Mouse (Mus musculus): ENCODE results near the gene Rnf17. TPM values are rescaled to one million over a fixed set of nuclear protein-coding genes. Genes with fewer than 3 reads are reported as not detected.

Rnf17 gene
- total RNA-seq, 4 experiments from 2014 or later: 0.09 to 0.32 (median 0.29) TPM; not detected in 1

GRCm38 (mm10) chr14:56506743-56507142 is 104.4 kb downstream of the Rnf17 start:
- DNase-seq (ENCODE audit: low spot score in 2 of 2): no peak

GRCm38 (mm10) chr14:56512084-56512483 is 109.7 kb downstream of the Rnf17 start:
- DNase-seq (ENCODE audit: low spot score in 2 of 2): no peak

- no peak for DNase-seq (ENCODE audit: low spot score in 2 of 2)
These were observed 112.4 kb downstream of the Rnf17 start for GRCm38 (mm10) chr14:56514775-56515174.

GRCm38 (mm10) chr14:56530788-56531187 is 128.4 kb downstream of the Rnf17 start:
- DNase-seq (ENCODE audit: low spot score in 2 of 2): no peak

- DNase-seq (ENCODE audit: low spot score in 2 of 2): no peak
These were observed 142.6 kb downstream of the Rnf17 start for GRCm38 (mm10) chr14:56544946-56545345.

- no peak for DNase-seq (ENCODE audit: low spot score in 2 of 2)
These were observed 143.1 kb downstream of the Rnf17 start for GRCm38 (mm10) chr14:56545491-56545890.

GRCm38 (mm10) chr14:56550960-56551359 is 148.6 kb downstream of the Rnf17 start:
- DNase-seq (ENCODE audit: low spot score in 2 of 2): no peak

GRCm38 (mm10) chr14:56552924-56553323 is 150.5 kb downstream of the Rnf17 start:
- DNase-seq (ENCODE audit: low spot score in 2 of 2): no peak

- no peak for DNase-seq (ENCODE audit: low spot score in 2 of 2)
These were observed 150.9 kb downstream of the Rnf17 start for GRCm38 (mm10) chr14:56553331-56553730.

GRCm38 (mm10) chr14:56554716-56555115 is 152.3 kb downstream of the Rnf17 start:
- no peak for DNase-seq (ENCODE audit: low spot score in 2 of 2)

GRCm38 (mm10) chr14:56559134-56559533 is 156.8 kb downstream of the Rnf17 start:
- no peak for DNase-seq (ENCODE audit: low spot score in 2 of 2)

GRCm38 (mm10) chr14:56567476-56567875 is 165.1 kb downstream of the Rnf17 start:
- DNase-seq (ENCODE audit: low spot score in 2 of 2): no peak

GRCm38 (mm10) chr14:56569041-56569440 is 166.7 kb downstream of the Rnf17 start:
- no peak for DNase-seq (ENCODE audit: low spot score in 2 of 2)

- DNase-seq (ENCODE audit: low spot score in 2 of 2): peak; percentile 93 to 96
These were observed 169.1 kb downstream of the Rnf17 start for GRCm38 (mm10) chr14:56571310-56572093.

- DNase-seq (ENCODE audit: low spot score in 2 of 2): no peak
These were observed 170.2 kb downstream of the Rnf17 start for GRCm38 (mm10) chr14:56572546-56572945.

Other genes with a start within 250 kb of the Rnf17 start
- not detected for gene Gzmg, start 243.0 kb upstream of the Rnf17 start, total RNA-seq (2022)
- gene Gzmn, start 228.0 kb upstream of the Rnf17 start, total RNA-seq (2022): not detected
- gene Gzmf, start 191.2 kb upstream of the Rnf17 start, total RNA-seq (2022): not detected
- not detected for gene Gzmc, start 167.9 kb upstream of the Rnf17 start, total RNA-seq (2022)
- not detected for gene Gzmb, start 140.3 kb upstream of the Rnf17 start, total RNA-seq (2022)
- not detected for gene Atp12a, start 37.5 kb upstream of the Rnf17 start, total RNA-seq (2022)
- 1 to 10 TPM; 1.3 to 2.9 (median 2.0) TPM for gene Cenpj, start 172.8 kb downstream of the Rnf17 start, total RNA-seq (2022)
- 10 to 100 TPM; 16.3 to 20.7 (median 20.6) TPM for gene Parp4, start 173.0 kb downstream of the Rnf17 start, total RNA-seq (2022)